Mouse (Mus musculus): ENCODE measurements at regions not wholly inside any gene's neighbourhood (a gene's known extent, or its start where the extent isn't known, plus 50 kb on each side); places are given as distances from the start of the nearest gene placed in this dataset.

DNA sequence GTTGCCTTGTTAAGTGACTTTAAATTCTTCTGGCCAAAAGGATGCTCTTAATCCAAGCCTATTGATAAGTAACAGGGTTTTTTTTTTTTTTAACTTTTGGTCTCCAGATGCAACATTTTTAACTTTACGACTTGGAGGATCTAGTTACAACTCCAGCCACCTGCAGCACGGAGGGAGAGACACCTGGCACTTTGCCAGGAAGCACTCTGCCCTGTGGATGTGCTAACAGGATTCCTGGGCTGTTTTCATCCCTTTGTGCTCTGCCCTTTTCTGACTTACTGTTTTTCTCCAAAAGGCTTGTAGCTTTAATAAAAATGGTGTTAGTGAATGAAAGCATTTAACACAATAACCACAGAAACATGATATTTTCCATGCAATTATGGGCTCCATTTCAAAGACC lies 233.3 kb upstream of the BC052040 start:
- TF ChIP-seq CTCF (conservative IDR thresholded peaks at IDR 0.05; ENCODE audit: low read length) (no peak), POU5F1 (IDR thresholded peaks at IDR 0.05; ENCODE audit: borderline replicate concordance, low read length) (no peak), NANOG (IDR thresholded peaks at IDR 0.05; ENCODE audit: borderline replicate concordance, low read length) (no peak)
